ENCODE assay signal across 8 mouse cellular contexts in the genomic region with DNA sequence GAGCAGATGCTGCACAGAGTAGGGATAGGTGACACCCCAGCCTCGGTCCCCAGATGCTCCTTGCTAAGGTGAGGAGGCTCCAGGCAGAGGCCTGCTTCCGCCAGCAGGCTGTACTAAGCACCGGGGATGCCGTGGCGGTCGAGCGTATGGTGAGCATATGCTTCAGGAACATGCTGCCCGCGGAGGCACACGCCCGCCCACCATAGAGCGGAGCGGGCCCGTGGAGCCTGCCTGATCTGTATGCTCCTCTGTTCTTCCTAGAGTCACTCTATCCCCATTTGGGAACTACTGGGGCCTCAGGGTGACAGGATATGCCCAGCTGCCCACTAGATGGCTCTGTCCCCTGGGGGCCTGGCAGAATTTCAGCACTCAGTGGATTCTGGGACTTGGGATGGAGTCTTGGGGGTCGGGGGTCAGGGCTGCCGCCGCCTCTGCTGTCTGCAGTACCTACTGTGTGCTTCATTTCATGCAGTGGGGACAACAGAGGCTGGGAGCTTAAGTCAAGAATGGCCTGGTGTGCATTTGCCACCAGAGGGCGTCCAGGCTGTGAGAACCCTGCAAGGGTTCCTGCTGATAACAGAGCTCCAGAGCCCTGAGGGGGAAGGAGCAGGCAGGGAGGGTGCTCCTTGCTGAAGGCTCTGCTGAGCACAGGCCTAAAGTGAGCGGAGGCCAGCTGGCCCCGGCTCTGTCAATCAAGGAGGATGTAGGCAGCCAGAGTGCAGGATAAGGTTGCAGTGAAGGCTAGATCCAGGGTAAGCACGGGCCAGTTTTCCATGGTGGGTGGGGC.
A peak's percentile ranks its signal among the peaks of the same experiment; 100 is the strongest.
DNase-seq lines count a peak whose midpoint lies in the region; ATAC-seq lines count a peak whose summit lies in the region.

No protein-coding gene starts in this region.

- no peak overlapping the region for H3K4me2 ChIP-seq in embryonic facial prominence, embryonic 14.5 days (ENCODE audit: low read depth, low read length)
- H3K4me2 ChIP-seq in heart, embryonic 16.5 days (ENCODE audit: low read depth, low read length): no peak overlapping the region

- H3K4me1 ChIP-seq in embryonic facial prominence, embryonic 14.5 days (ENCODE audit: control insufficient read depth, insufficient read depth, low read length): peaks cover 79% of the 10 kb centered on the region
- H3K4me1 ChIP-seq in heart, embryonic 16.5 days (ENCODE audit: control insufficient read depth, insufficient read depth, low read length): peaks cover 67% of the 10 kb centered on the region

- no peaks in the 10 kb centered on the region for H3K27me3 ChIP-seq in embryonic facial prominence, embryonic 14.5 days (replicated peaks; ENCODE audit: control insufficient read depth, insufficient read depth, low read length)
- H3K27me3 ChIP-seq in heart, embryonic 16.5 days (ENCODE audit: control insufficient read depth, insufficient read depth, low read length): no peaks in the 10 kb centered on the region

- WGBS in embryonic facial prominence, embryonic 14.5 days: 32% methylated on average over 20 of the region's 21 CpGs
- WGBS in heart, embryonic 16.5 days: 46% methylated on average over 21 of the region's 21 CpGs

- H3K9ac ChIP-seq in embryonic facial prominence, embryonic 14.5 days (ENCODE audit: low read depth, low read length): no peak overlapping the region; the same call in 1 of the 2 replicates
- H3K9ac ChIP-seq in heart, embryonic 16.5 days (ENCODE audit: low read length): no peak overlapping the region; the same call in 1 of the 2 replicates

- no peak for ATAC-seq in CD4-positive, CD25-positive, alpha-beta regulatory T cell, adult 4 months
- ATAC-seq in embryonic facial prominence, embryonic 14.5 days (ENCODE audit: low read depth): peak; percentile 23; the same call in 1 of the 2 replicates
- no peak for ATAC-seq in heart, embryonic 16.5 days (replicated peaks; ENCODE audit: extremely low read depth, insufficient read depth, low FRiP score)

- no peaks in the 10 kb centered on the region for H3K36me3 ChIP-seq in embryonic facial prominence, embryonic 14.5 days (ENCODE audit: control insufficient read depth, insufficient read depth, low read length)
- H3K36me3 ChIP-seq in heart, embryonic 16.5 days (ENCODE audit: control insufficient read depth, insufficient read depth): no peaks in the 10 kb centered on the region

- no peak overlapping the region for H3K4me3 ChIP-seq in embryonic facial prominence, embryonic 14.5 days (ENCODE audit: low read depth, low read length)
- H3K4me3 ChIP-seq in heart, embryonic 16.5 days (ENCODE audit: low read length): no peak overlapping the region

- no peaks in the 10 kb centered on the region for H3K9me3 ChIP-seq in embryonic facial prominence, embryonic 14.5 days (ENCODE audit: control insufficient read depth, low read length)
- H3K9me3 ChIP-seq in heart, embryonic 16.5 days (replicated peaks; ENCODE audit: control insufficient read depth, low read length): no peaks in the 10 kb centered on the region

- DNase-seq in CD4-positive, CD25-positive, alpha-beta regulatory T cell, adult 2 months (ENCODE audit: low read depth, low spot score): peak; percentile 58
- DNase-seq in adrenal gland, postnatal 25 days: peak; percentile 66
- DNase-seq in embryonic facial prominence, embryonic 14.5 days (ENCODE audit: low spot score): peak; percentile 84
- peak; percentile 73 for DNase-seq in layer of hippocampus, adult 9-11 months
- DNase-seq in lung, postnatal 25 days (ENCODE audit: low spot score): peak; percentile 57
- DNase-seq in spleen, postnatal 36 days (ENCODE audit: low spot score in 2 of 2): peak; percentile 46 to 63

- 0 out of 2 replicates have a peak overlapping the region, but pooled peaks have one; percentile 44 for H3K27ac ChIP-seq in embryonic facial prominence, embryonic 14.5 days (replicated peaks; ENCODE audit: low read depth, low read length)
- peak overlapping the region; percentile 90 for H3K27ac ChIP-seq in heart, embryonic 16.5 days (ENCODE audit: low read length)
